Mouse (Mus musculus) monocyte, adult 5-6 weeks (primary cell): ENCODE measurements around the gene Sprn. TPM values are rescaled to one million over a fixed set of nuclear protein-coding genes. Genes with fewer than 3 reads are reported as not detected.
"Not testable (repeated sequence)": the region's sequence is repeated elsewhere in the genome, so short reads cannot be mapped to it uniquely, and the experiment has no call there.

Source experiments
- ATAC-seq: fragments of 153-309, 156-312 bp; replicated peaks from 2 replicates; pipeline ENCODE4 v1.8.0; 2017; ENCODE audit warnings: mild to moderate bottlenecking; ENCODE audit not compliant: low TSS enrichment, insufficient number of reproducible peaks, severe bottlenecking, poor library complexity, low FRiP score
- total RNA-seq: library from RNA; stranded (forward); fragments of 200-1000, 200-491, 200-594 nt; gene quantifications from 3 replicates; pipeline ENCODE4 v1.2.3, GENCODE M21; 2017

Gene Sprn
- total RNA-seq, 1 experiment from 2014 or later, result not detected

DNA sequence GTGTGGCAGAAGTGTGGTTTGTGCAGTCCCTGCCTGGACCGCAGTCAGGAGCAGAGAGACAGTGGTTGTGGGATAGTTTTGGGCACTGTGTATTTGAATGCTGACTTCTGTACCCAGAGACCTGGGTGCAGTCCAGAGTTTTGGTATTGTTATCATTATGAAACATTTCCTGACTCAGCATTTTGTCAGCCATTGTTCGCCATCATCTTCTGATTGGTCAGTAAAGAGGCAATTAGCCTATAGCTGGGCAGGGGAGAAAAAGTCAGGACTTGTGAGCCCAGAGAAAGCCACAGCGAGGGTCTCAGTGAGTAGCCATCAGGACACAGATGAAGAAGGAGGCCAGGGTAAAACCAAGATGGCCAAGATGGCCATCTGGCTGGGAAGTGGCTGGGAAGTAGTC is 5.7 kb upstream of the Sprn start:
- no peak for ATAC-seq

DNA sequence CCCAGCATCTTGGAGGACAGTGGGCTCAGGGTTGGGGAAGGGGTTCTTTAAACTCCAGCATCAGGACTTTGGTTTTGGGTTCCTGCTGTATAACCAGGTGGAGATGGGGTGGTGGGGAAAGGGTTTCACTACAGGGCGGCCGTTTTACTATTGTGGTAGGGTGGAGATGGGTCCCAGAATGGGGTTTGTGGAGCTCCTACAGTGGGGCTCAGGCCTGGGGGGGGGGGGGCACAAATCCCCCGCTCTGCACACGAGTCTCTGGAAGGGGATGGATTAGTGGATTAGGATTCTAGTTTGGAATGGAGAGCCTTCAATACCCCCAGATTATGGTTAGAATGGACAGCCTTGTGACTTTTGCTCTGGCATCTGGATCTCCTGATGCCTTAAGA is 854 bp downstream of the Sprn start:
- no peak for ATAC-seq

DNA sequence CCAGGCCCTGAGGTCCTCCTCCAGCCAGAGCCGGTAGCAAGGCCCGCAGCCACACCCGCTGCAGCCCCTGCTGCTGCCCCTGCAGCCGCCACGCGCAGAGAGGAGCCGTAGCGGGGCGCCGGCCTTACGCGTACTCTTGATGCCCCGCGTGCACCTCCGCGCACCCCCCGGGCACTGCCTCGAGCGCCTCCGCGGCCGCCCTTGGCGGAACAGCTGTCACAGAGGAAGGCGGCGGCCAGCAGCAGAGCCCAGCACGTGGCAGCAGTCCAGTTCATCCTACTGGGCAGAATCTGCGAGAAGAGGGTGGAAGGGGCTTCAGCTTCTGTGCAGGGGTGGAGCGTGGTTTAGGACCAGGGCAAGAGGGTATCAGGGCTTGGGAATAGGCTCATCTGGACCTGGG is 1.3 kb downstream of the Sprn start:
- no peak for ATAC-seq

DNA sequence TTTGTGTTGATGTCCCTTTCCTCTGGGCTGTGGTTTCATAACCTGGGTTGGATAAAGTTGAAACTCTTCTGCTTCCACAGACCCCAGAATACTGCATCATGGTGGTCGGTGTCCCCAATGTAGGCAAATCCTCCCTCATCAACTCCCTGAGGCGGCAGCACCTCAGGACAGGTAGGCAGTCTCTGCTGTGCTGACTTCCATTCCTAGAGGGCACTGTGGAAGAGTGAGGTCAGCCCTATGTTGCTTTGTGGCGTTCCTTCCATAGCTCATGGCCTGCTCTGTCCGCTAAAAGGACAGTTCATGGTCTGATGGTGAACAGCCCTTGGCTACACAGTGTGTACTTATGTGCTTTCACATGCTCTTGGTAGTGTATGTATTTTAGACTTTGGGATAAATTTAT is 10.1 kb downstream of the Sprn start:
- no peak for ATAC-seq

DNA sequence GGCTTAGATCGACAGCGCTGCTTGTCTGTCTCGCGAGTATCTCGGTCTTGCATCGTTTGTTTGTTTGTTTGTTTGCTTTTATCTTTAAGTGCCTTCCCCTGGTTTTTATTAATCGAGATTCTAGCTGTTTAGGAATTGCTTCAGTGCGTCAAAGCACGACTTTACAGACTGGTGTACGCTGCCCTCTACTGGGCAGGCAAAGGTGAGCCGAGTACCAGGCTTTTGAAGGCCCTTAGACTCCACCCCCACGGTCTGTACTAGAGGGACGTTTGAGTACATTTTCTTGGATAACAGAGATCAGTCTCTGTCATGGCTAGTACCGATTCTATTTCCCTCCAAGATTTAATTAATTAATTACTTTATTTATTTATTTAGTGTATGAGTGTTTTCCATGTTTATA is 13.3 kb downstream of the Sprn start:
- ATAC-seq, result peak; percentile 52; the same call in 1 of the 2 replicates

DNA sequence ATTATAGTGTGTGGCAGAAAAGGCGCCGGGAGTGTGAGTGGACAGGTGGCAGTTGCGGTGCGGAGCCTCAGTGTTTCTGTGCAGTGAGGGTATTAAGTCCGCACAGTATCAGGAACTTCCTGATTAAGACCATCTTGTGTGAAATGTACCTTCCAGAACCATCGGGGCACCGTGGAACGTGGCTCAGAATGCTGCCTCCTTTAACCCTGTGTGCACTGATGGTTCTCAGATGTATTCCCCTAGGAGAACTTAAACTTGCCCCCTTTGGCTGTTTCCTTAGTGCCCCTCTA is 16.7 kb downstream of the Sprn start:
- ATAC-seq, result no peak

DNA sequence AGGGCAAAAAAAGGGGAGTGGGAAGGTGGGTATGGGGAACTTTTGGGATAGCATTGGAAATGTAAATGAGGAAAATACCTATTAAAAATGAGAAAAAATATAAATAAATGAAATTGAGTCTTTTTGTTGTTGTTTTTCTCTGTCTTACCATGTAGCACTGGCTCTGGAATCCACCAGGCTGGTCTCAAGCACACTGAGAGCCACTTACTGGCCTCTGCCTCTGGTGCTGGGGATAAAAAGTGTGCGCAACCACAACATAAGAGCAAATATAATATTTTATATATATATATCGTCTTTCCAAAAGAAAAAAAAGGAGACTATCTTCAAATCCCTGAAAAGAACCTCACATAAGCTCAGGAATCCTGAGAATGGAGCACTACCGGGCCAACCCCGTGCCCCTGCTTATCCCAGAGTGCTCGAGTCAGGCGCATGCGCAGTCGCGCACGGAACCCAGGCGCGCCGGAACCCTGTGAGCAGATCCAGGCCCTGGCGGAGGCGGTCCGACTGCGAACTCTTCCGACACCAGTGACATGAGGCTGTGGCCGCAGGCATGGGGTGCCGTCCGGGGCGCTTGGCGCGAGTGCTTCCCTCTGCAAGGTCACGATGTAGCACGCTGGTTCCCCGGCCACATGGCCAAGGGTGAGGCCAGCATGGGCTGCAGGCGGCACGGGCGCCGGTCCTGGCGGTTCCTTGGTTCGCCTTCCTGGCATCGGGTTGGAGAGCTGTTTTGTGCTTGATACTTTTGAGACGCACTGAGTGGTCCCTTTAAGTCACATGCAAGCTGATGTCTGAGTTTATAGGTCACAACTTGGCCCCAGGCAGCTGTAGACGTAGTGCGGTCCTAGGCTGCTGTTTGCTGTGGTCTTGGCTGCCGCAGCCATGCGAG is 17.3 kb downstream of the Sprn start, which contains the start of gene Mtg1:
Gene Mtg1, plus strand, starts transcription at position 430 of the 886 bp plus-strand sequence.
- ATAC-seq, result peak; percentile 86

DNA sequence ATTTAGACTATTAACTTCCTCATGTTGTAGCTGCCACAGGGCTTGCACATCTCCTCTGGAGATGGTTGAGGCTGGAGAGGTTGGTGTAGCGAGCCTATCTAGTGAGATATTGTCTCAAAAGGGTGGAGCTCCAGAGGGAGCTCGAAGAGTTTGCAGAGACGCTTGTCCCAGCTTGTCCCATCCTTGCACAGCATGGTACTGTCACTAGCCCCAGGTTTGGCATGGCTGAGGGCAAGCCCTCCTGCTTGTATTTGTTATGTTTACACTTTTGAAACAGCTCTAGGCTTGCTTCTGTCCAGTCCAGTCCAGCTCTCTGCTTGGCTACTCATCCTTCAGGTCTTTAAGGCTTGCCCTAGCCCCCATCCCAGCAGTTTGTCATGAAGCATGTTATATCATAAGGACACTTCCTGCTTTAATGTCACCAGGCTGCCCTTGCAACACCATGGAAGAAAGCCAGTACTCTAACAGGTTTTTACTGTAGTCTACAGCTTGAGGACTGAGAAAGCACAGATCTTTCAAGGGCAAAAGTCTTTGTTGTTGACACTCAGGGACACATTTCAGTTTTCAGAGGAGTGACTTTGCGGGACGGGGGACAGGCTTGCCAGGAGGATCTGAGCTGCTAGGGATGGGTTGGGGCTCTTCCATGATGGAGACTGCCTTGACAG is 19.4 kb downstream of the Sprn start:
- no peak for ATAC-seq

DNA sequence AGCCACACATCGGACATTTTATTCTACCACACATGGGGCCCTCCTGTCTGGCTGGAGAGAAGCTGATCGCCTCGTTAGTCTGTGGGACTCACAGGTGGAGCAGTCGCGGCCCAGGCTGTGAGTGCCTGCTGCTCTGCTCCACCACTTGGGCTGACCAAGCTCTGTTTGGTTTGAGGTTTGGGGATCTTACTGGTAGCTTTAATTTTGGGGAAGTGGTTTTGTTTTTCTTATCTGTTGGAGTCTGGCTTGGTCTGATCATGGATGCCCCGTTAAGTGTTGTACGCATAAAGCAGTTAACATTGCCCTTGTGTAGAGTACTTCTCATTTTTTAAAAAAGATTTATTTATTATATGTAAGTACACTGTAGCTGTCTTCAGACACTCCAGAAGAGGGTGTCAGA is 20.6 kb downstream of the Sprn start:
- ATAC-seq, result not testable (repeated sequence)

DNA sequence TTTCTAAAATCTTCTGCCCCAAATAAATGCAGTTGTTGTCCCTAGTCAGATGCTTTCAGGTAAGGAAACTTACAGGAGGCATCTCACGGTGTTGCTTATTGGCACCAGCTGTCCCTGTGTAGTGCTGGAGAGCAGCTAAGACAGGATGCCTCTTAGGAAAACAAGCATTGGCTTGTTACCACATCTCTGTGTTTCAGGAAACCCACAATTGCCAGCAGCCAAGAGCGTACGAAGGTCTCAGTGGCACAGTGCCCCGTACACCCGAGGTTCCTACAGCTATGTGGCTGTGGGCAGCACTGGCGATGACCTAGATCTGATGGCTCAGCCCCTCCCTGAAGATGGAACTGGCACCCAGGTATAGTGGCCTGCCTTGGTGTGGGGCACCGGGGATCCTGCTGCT is 22.5 kb downstream of the Sprn start:
- ATAC-seq, result not testable (repeated sequence)

DNA sequence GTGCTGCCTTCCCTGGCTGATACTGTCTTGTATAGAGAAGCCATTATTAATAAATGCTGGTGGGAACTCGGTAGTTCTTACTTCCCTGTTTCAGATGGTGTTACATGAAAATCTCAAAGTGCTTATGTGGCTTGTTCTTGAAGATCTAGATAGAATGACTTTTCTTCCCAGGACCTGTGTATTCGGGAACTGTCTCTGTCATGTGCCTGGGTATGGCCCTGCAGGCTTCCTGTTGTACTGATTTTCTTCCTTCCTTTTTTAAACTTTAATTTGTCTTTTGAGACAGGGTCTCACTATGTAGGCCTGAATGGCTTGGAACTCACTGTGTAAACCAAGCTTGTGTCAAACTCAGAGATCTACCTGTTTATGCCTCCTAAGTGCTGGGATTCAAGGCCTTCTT is 26.8 kb downstream of the Sprn start:
- ATAC-seq, result no peak

DNA sequence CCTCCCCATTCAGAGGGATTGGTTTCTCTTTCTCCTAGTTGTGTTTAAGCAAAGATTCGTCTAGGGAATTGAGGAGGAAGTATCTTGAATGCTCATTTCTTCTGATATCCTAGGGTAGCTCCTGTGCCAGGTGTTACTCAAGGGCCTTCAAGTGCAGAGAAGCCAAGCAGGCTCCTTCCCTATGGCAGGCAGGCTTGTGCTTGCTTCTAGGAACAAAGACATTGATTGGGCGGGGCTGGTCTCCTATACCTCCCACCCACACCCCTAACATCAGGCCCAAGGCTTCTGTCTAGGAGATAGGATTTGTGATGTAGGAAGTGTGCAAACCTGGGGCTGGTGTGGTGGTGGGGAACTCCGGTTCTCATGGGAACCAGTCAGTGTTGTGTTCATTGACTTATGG is 27.7 kb downstream of the Sprn start:
- no peak for ATAC-seq

DNA sequence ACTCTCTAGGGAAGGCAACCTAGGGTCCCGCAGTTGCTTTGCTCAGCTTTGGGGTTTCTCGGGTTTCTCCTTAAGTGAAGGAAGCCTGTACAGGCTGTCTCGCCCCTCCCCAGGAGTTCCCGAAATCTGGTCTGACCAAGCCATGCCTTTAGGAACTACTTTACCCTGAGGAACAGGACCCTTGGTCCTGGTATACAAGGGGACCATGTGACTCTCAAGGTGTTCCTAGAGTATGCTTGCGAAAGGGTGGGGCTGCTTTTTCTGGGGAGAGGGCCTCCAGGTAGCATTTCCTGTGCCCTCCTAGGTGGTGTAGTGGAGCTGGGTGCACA is 28.7 kb downstream of the Sprn start:
- ATAC-seq, result no peak

DNA sequence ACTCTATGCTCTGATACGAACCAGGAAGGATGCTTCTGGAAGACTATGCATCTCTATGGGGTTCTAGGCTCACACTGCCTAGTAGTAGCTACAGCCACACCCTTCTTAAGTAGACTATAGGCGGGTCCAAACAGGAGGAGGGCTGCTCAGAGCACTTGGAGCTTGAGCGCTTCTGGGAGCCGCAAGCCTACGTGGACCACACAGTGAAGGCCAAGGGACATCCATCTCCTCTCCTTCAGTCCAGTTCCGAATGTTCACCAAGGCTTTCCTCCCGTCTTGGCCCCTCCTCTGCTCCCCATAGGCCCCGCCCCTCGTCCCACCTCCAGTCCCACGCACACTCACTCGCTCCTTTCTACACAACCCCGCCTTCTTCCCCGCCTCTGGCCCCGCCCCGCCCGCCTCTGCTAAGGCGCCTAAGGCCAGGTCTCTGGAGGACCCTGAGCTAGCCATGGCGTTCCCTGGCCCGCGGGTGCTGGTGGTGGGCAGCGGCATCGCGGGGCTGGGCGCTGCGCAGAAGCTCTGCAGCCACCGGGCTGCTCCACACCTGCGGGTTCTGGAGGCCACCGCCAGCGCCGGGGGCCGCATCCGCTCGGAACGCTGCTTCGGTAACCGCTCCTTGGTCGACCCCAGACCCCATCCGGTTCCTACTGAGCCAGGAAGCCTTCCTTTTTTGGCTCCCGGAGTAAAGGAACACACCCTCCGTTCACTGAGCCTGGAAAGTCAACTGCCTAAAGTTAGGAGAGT is 29.2 kb downstream of the Sprn start:
- ATAC-seq, result peak; percentile 96

DNA sequence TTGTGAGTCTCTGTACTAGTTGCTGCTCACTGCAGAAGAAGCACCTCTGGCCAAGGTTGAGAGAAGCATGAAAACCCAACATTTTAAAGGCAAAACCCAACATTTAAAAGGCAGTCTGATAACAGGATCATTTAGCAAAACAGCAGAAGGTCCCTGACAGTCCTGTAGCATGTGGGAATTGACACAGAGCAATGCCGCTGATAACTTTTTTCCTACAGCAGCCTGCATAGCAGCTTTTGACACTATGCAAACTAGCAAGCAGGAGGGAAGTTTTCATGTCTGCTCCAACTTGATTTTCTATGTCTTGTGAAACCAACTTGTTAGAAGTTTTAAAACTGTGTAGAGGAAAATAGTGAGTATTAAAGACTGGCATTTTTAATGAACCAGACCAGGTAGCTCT is 30.3 kb downstream of the Sprn start:
- ATAC-seq, result no peak

DNA sequence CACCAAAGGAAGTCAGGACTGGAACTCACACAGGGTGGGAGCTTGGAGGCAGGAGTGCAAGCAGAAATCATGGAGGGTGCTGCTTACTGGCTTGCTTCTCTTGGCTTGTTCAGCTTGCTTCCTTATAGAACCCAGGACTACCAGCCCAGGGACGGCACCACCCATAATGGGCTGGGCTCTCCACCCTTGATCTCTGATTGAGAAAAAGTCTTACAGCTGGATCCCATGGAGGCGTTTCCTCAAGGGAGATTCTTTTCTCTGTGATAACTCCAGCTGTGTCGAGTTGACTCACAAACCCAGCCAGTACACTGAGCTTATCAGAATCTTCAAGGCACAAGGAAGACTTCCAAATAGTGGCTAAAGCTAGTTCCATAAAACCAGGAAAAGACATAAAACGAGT is 31.9 kb downstream of the Sprn start:
- no peak for ATAC-seq

DNA sequence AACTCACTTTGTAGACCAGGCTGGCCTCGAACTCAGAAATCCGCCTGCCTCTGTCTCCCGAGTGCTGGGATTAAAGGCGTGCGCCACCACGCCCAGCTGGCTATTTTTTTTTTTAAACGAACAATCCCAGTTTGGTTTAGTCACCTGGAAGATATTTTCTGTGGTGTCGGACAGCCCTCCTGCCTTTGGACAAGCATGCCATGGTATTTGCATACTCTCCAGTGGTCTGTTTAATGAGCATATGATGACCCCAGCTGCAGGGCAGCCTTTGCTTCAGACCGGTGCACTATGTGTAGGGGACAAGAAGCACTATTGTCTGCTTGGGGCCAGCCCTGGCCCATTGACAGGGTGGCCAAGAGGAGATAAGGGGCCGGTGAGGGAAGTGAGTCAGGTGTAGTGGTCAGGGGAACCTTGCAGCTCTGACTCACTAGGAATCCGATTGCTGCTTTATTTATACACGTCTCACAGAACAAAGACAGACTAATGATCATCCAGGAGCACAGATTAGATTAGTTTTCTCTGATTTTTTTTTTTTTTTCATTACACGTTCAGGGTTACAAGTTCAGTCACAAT is 33.3 kb downstream of the Sprn start:
- no peak for ATAC-seq

DNA sequence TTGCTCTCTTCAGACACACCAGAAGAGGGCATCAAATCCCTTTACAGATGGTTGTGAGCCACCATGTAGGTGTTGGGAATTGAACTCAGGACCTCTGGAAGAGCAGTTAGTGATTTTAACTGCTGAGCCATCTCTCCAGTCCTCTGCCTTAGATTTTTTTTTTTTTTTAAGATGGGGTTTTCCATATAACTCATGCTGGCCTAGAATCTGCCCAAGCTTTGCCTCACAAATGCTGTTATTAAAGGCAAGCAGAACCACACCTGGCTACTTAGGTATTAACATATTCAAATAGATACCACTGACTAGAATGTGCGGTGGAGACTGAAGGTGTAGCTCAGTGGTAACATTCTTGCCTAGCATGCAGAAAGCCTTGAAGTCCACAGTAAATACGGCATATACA is 34.2 kb downstream of the Sprn start:
- ATAC-seq, result no peak

DNA sequence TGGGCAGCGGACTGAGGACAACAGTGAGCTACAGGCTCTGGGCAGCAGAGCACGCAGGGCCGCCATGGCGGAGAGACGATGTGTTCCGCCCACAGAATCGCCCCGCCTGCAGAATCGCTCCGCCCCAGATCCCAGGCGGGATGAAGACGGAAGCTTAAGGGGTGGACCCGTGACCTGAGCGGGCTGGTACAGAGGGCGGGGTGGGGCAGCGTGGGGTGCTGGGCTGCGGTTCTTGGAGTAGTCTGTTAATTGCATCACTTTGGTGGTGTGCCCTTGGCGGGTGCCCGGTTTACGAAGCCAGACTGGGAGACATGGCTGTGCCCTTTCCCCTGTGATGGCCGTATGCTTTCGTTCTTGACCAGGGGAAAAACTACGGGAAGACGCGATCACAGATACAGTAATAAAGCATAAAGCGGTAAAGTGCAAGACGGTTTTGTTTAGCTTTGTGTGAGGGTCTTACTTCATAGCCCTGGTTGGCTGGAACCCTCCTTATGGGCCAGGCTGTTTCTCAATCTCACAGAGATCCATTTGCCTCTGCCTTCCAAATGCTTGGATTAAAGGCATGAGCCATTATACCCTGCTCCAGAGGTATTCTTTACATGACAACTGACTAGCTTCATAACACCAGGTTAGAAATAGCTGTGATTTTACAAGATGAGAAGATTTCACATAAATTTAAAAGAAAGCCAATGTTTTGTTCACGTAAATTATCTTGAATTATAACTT is 38.2 kb downstream of the Sprn start, which contains the start of gene Echs1:
Gene Echs1, minus strand, starts transcription at position 148 of the 726 bp plus-strand sequence.
- ATAC-seq, result peak; percentile 97
